Mouse (Mus musculus): ENCODE measurements around the gene Btbd35f4.
"Not testable (repeated sequence)": the region's sequence is repeated elsewhere in the genome, so short reads cannot be mapped to it uniquely, and the experiment has no call there.

Gene Btbd35f4

GRCm38 (mm10) chrX:4800196-4800595, at the start of gene Btbd35f4:
TSS of gene Btbd35f4 (plus strand) at chrX:4800496.
- DNase-seq (ENCODE audit: low read depth) = not testable (repeated sequence)

DNA sequence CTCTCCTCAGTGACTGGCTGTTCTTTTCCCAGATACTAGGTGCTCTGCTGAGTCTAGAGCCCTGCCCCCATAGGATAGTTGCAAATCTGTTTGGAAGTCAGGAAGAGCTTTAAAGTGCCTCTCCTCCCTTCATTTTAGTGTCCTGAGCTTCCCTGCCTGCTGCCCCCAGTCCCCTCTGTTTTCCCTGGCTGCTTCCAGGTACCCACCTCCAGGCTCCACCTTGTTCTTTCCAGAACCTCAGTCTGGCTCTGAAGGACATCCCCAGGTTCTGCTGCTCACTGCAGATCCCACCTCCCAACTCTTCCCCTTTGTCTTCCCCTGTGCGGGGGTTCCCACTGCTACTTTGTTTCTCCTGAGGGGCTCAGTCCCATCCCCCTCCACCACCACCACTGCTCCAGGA, 39.7 kb downstream of the Btbd35f4 start:
- not testable (repeated sequence) for DNase-seq (ENCODE audit: low read depth)

All from naive thymus-derived CD4-positive, alpha-beta T cell, adult 2 months (primary cell).